18 mouse cellular contexts compared by ENCODE assay signal in the genomic region with DNA sequence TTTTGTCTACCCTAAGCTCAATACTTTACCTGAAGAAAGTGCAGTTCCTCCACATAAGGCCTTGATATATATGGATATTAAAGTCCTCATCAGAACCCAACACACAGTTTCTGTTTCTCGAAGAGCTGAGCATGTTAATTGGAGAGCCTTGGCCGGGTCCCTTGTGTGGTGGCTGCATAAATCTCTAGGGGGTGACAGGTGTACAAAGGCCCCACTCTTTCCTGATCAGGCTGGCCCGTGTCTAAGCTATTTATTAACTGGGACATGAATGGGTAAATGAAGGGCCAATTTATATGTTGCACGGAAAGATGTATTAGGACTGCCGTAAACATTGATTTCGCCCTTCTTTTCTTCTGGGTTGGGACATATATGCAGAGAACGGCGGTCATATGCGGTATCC.
"Had no signal": no experiment of that assay in that cellular context is flagged by ENCODE, and none has a peak within 500 bp of the region (broad histone marks: within the 10 kb centered on the region; RNA-seq: fewer than 3 reads in every experiment).

No protein-coding gene starts in this region.

- H3K27me3 ChIP-seq: limb, embryonic 15.5 days; liver, embryonic 13.5 days; lung, embryonic 15.5 days had no signal

- H3K9me3 ChIP-seq: limb, embryonic 15.5 days; liver, embryonic 13.5 days; lung, embryonic 15.5 days; midbrain, embryonic 12.5 days had no signal

- H3K27ac ChIP-seq: layer of hippocampus, adult 2 months; left cerebral cortex, adult 2 months; limb, embryonic 15.5 days; liver, embryonic 13.5 days; lung, embryonic 15.5 days; macrophage; midbrain, embryonic 12.5 days had no signal

- DNase-seq: kidney, adult 9 months; kidney, postnatal 36 days; liver, embryonic 13.5 days; liver, postnatal 0 days; lung, postnatal 14 days; right cerebral cortex, postnatal 4 days; spleen, adult 18-20 months; thymus, adult 18-20 months; thymus, postnatal 14 days had no signal

- H3K4me3 ChIP-seq: layer of hippocampus, adult 2 months; left cerebral cortex, adult 2 months; limb, embryonic 15.5 days; liver, embryonic 13.5 days; lung, embryonic 15.5 days; megakaryocyte, embryonic 14.5 days; midbrain, embryonic 12.5 days had no signal

- ATAC-seq: hindbrain, embryonic 16.5 days; inflammation-experienced regulatory T-cells, adult 6 months; liver, postnatal 0 days had no signal

- H3K4me1 ChIP-seq: liver, embryonic 13.5 days; lung, embryonic 15.5 days; megakaryocyte, embryonic 14.5 days; midbrain, embryonic 12.5 days had no signal

- H3K9ac ChIP-seq: limb, embryonic 15.5 days; liver, embryonic 13.5 days; liver, postnatal 0 days; lung, embryonic 15.5 days; midbrain, embryonic 12.5 days had no signal

- H3K4me2 ChIP-seq: limb, embryonic 15.5 days; liver, embryonic 13.5 days; lung, embryonic 15.5 days; midbrain, embryonic 12.5 days had no signal

- H3K36me3 ChIP-seq: limb, embryonic 15.5 days; liver, embryonic 13.5 days; lung, embryonic 15.5 days; midbrain, embryonic 12.5 days had no signal
